ENCODE assay signal across 11 mouse cellular contexts in genomic region chr1:136946404-136946803, GRCm38 (mm10). TPM values are rescaled to one million over a fixed set of nuclear protein-coding genes. Genes with fewer than 3 reads are reported as not detected.
DNase-seq lines count a peak whose midpoint lies in the region; ATAC-seq and TF ChIP-seq lines count a peak whose summit lies in the region.
"Had no signal": no experiment of that assay in that cellular context is flagged by ENCODE, and none has a peak within 500 bp of the region (broad histone marks: within the 10 kb centered on the region; RNA-seq: fewer than 3 reads in every experiment).

No protein-coding gene starts in this region.

- TF ChIP-seq CTCF in lung, postnatal 0 days (IDR thresholded peaks at IDR 0.05), result no peak

- ATAC-seq in lung, postnatal 0 days, result no peak
- no peak for ATAC-seq in liver, embryonic 13.5 days (ENCODE audit: low read depth)

- peaks cover 8% of the 10 kb centered on the region for H3K4me1 ChIP-seq in lung, postnatal 0 days (ENCODE audit: insufficient read depth, low read depth, low read length)
- peaks cover 5% of the 10 kb centered on the region; the same call in 1 of the 2 replicates for H3K4me1 ChIP-seq in liver, embryonic 13.5 days (replicated peaks)

- WGBS in lung, postnatal 0 days, result 2% methylated on average over 8 of the region's 8 CpGs
- 2% methylated on average over 8 of the region's 8 CpGs for WGBS in liver, embryonic 13.5 days (ENCODE audit: insufficient replicate concordance)

- H3K36me3 ChIP-seq in lung, postnatal 0 days (ENCODE audit: insufficient read depth, low read length), result no peaks in the 10 kb centered on the region
- no peaks in the 10 kb centered on the region for H3K36me3 ChIP-seq in liver, embryonic 13.5 days

- no peak overlapping the region for H3K9ac ChIP-seq in lung, postnatal 0 days (replicated peaks; ENCODE audit: low read depth)
- peak overlapping the region; percentile 69; the same call in 1 of the 2 replicates for H3K9ac ChIP-seq in liver, embryonic 13.5 days

- peak overlapping the region; percentile 78 for H3K4me2 ChIP-seq in lung, postnatal 0 days (replicated peaks; ENCODE audit: low read depth, low read length)
- H3K4me2 ChIP-seq in liver, embryonic 13.5 days, result peak overlapping the region; percentile 55

- peaks cover 57% of the 10 kb centered on the region for H3K27me3 ChIP-seq in lung, postnatal 0 days (replicated peaks; ENCODE audit: insufficient read depth, low read length)
- H3K27me3 ChIP-seq in liver, embryonic 13.5 days, result peaks cover 72% of the 10 kb centered on the region

- H3K9me3 ChIP-seq in lung, postnatal 0 days (ENCODE audit: low read length), result no peaks in the 10 kb centered on the region
- no peaks in the 10 kb centered on the region for H3K9me3 ChIP-seq in liver, embryonic 13.5 days (replicated peaks)

- DNase-seq in heart, adult 11 months, result peak; percentile 25
- no peak for DNase-seq in heart, postnatal 25 days (ENCODE audit: low spot score)
- DNase-seq in lung, postnatal 0 days (ENCODE audit: low spot score), result no peak
- no peak for DNase-seq in lung, postnatal 25 days (ENCODE audit: low spot score)
- no peak for DNase-seq in liver, embryonic 13.5 days
- no peak for DNase-seq in frontal cortex, postnatal 10 days (ENCODE audit: low spot score in 2 of 2)
- no peak for DNase-seq in layer of hippocampus, postnatal 10 days (ENCODE audit: low spot score in 2 of 2)
- DNase-seq in urinary bladder, postnatal 4 days (ENCODE audit: low spot score in 2 of 2), result no peak
- DNase-seq: B cell, adult 2 months; kidney, adult 8-10 months had no signal

- intact Hi-C loops in heart, postnatal 25 days (cut with DNase I), result loop anchor here (10.0 kb wide), 3 partner anchors 162 to 322 kb away; partner anchors contain the start of gene Zfp281

- TF ChIP-seq EP300 in lung, postnatal 0 days (IDR thresholded peaks at IDR 0.05), result no peak

- H3K27ac ChIP-seq in lung, postnatal 0 days (ENCODE audit: low read length), result no peak overlapping the region
- H3K27ac ChIP-seq in liver, embryonic 13.5 days, result peak overlapping the region; percentile 72

- H3K4me3 ChIP-seq in lung, postnatal 0 days (ENCODE audit: low read depth, low read length), result peak overlapping the region; percentile 50
- peak overlapping the region; percentile 59 for H3K4me3 ChIP-seq in liver, embryonic 13.5 days (replicated peaks)

RNA-seq across cellular contexts. Expression of gene Nr5a2, which starts 13.8 kb away (rescaled TPM):
- total RNA-seq in heart, postnatal 25 days (2021), result 1 to 10 TPM in 1 of 2 experiments, under 1 TPM in 1; 0.95 to 1.3 TPM
- 0.54 and 0.64 TPM in 2 replicates for polyA plus RNA-seq in lung, postnatal 0 days (2015; fragmentation: Nextera tagmentation; extraction: Ambion mirVana)
- 1.4 and 2.6 TPM in 2 replicates for polyA plus RNA-seq in liver, embryonic 13.5 days (2015; fragmentation: Nextera tagmentation; extraction: Ambion mirVana)
- not detected for total RNA-seq in layer of hippocampus, postnatal 10 days (2021)
- polyA plus RNA-seq: cortical plate, adult 2 months had no signal
